Mouse (Mus musculus) testis, adult 2 months (tissue): ENCODE measurements at regions not wholly inside any gene's neighbourhood (a gene's known extent, or its start where the extent isn't known, plus 50 kb on each side); places are given as distances from the start of the nearest gene placed in this dataset.

Source experiments
- H3K27ac ChIP-seq: fragments of 200-500 bp; 2 replicates; pipeline ENCODE4 v1.5.1; 2012; ENCODE audit warnings: low read depth, low read length; ENCODE audit not compliant: control insufficient read depth, insufficient read depth
- H3K27me3 ChIP-seq: fragments of 200-500 bp; 2 replicates; pipeline ENCODE4 v1.6.1; 2012; ENCODE audit warnings: mild to moderate bottlenecking, low read length, moderate library complexity; ENCODE audit not compliant: control insufficient read depth, insufficient read depth
- H3K36me3 ChIP-seq: fragments of 200-500 bp; 2 replicates; pipeline ENCODE4 v1.6.1; 2012; ENCODE audit warnings: mild to moderate bottlenecking, low read length; ENCODE audit not compliant: control insufficient read depth, insufficient read depth
- H3K4me1 ChIP-seq: fragments of 200-500 bp; 2 replicates; pipeline ENCODE4 v1.6.1; 2012; ENCODE audit warnings: low read length; ENCODE audit not compliant: control insufficient read depth, insufficient read depth
- H3K4me3 ChIP-seq: fragments of 200-500 bp; 2 replicates; pipeline ENCODE4 v1.5.1; 2012; ENCODE audit warnings: low read depth, mild to moderate bottlenecking, low read length, moderate library complexity, mixed read lengths; ENCODE audit not compliant: control insufficient read depth
- CTCF ChIP-seq: fragments of 200-500 bp; IDR thresholded peaks from 2 replicates; pipeline ENCODE4 v1.5.1; 2012; ENCODE audit warnings: low read depth, mild to moderate bottlenecking, inconsistent platforms, low read length, moderate library complexity; ENCODE audit not compliant: control insufficient read depth, insufficient read depth, insufficient replicate concordance
- POLR2A ChIP-seq: fragments of 200-500 bp; IDR thresholded peaks from 2 replicates; pipeline ENCODE4 v1.6.1; 2012; ENCODE audit warnings: low read depth, mild to moderate bottlenecking, inconsistent platforms, low read length, moderate library complexity; ENCODE audit not compliant: control insufficient read depth

GRCm38 (mm10) chr10:19208101-19208722, 148.1 kb upstream of the Olig3 start:
- Histone ChIP-seq H3K4me1 (peaks cover 4% of the 10 kb centered on the region), H3K27me3 (no peaks in the 10 kb centered on the region), H3K27ac (no peak overlapping the region), H3K4me3 (no peak overlapping the region), H3K36me3 (no peaks in the 10 kb centered on the region)
- no peak for TF ChIP-seq POLR2A
- TF ChIP-seq CTCF, result no peak

- Histone ChIP-seq H3K4me3 (no peak overlapping the region), H3K36me3 (no peaks in the 10 kb centered on the region), H3K4me1 (peaks cover 4% of the 10 kb centered on the region), H3K27me3 (no peaks in the 10 kb centered on the region), H3K27ac (no peak overlapping the region)
- no peak for TF ChIP-seq POLR2A
- no peak for TF ChIP-seq CTCF
Observed at GRCm38 (mm10) chr10:19207505-19207904, 148.8 kb upstream of the Olig3 start.

- TF ChIP-seq POLR2A, result no peak
- TF ChIP-seq CTCF, result no peak
- Histone ChIP-seq H3K27me3 (no peaks in the 10 kb centered on the region), H3K36me3 (no peaks in the 10 kb centered on the region), H3K4me3 (no peak overlapping the region), H3K27ac (no peak overlapping the region), H3K4me1 (no peaks in the 10 kb centered on the region)
Observed at GRCm38 (mm10) chr10:19200311-19200710, 156.0 kb upstream of the Olig3 start.

- H3K4me3 ChIP-seq, result no peak overlapping the region
- H3K4me1 ChIP-seq, result no peaks in the 10 kb centered on the region
- TF ChIP-seq POLR2A (no peak), CTCF (no peak)
- H3K27me3 ChIP-seq, result no peaks in the 10 kb centered on the region
- H3K36me3 ChIP-seq, result no peaks in the 10 kb centered on the region
- H3K27ac ChIP-seq, result no peak overlapping the region
Observed at GRCm38 (mm10) chr10:19195676-19196075, 160.7 kb upstream of the Olig3 start.

- no peak for TF ChIP-seq POLR2A
- TF ChIP-seq CTCF, result no peak
- Histone ChIP-seq H3K27me3 (no peaks in the 10 kb centered on the region), H3K27ac (no peak overlapping the region), H3K4me1 (no peaks in the 10 kb centered on the region), H3K4me3 (no peak overlapping the region), H3K36me3 (no peaks in the 10 kb centered on the region)
Observed at GRCm38 (mm10) chr10:19194646-19195045, 161.7 kb upstream of the Olig3 start.

GRCm38 (mm10) chr10:19192971-19193758, 163.2 kb upstream of the Olig3 start:
- Histone ChIP-seq H3K4me1 (no peaks in the 10 kb centered on the region), H3K4me3 (no peak overlapping the region), H3K27me3 (no peaks in the 10 kb centered on the region), H3K36me3 (no peaks in the 10 kb centered on the region), H3K27ac (no peak overlapping the region)
- TF ChIP-seq POLR2A (no peak), CTCF (no peak)

GRCm38 (mm10) chr10:19192221-19192620, 164.1 kb upstream of the Olig3 start:
- TF ChIP-seq POLR2A, result no peak
- Histone ChIP-seq H3K4me3 (no peak overlapping the region), H3K36me3 (no peaks in the 10 kb centered on the region), H3K4me1 (no peaks in the 10 kb centered on the region), H3K27me3 (no peaks in the 10 kb centered on the region), H3K27ac (no peak overlapping the region)
